Mouse (Mus musculus): Measurements from ENCODE around the gene Gm45799.

- TF ChIP-seq CTCF (IDR thresholded peaks at IDR 0.05; ENCODE audit: extremely low read depth, insufficient read depth, low read length) (no peak), POLR2A (IDR thresholded peaks at IDR 0.05; ENCODE audit: extremely low read depth, insufficient read depth, low read length) (no peak)
Observed at GRCm38 (mm10) chr7:105632551-105632972, 7.8 kb upstream of the Gm45799 start.
